Mouse (Mus musculus): Measurements from ENCODE around the gene Slc2a13. TPM values are rescaled to one million over a fixed set of nuclear protein-coding genes. Genes with fewer than 3 reads are reported as not detected.

Slc2a13 gene
- polyA plus RNA-seq (2012; ENCODE audit: low replicate concordance) = 0.06 TPM in 1 of 2 replicates, not detected in the other

GRCm38 (mm10) chr15:91573111-91573538 lies at the start of gene Slc2a13:
Gene Slc2a13 (minus strand): TSS chr15:91573261.

Other genes with a start within 250 kb of the Slc2a13 start
- gene Lrrk2, start 99.9 kb upstream of the Slc2a13 start, polyA plus RNA-seq (2012; ENCODE audit: low replicate concordance) = 0.44 and 0.93 TPM in 2 replicates

All from leukemia stem cell, adult 10-12 weeks (primary cell).